Mouse (Mus musculus) bone marrow, adult 2 months (tissue): Measurements from ENCODE around the gene Nhej1. TPM values are rescaled to one million over a fixed set of nuclear protein-coding genes. Genes with fewer than 3 reads are reported as not detected.
A peak's percentile ranks its signal among the peaks of the same experiment; 100 is the strongest.

ENCODE experiments used
- H3K27ac ChIP-seq: fragments of 200-500 bp; 2 replicates; pipeline ENCODE4 v1.5.1; 2012; ENCODE audit warnings: low read depth, mild to moderate bottlenecking, control low read depth, inconsistent platforms, low read length; ENCODE audit not compliant: control insufficient read depth, poor library complexity, insufficient read depth
- H3K4me1 ChIP-seq: fragments of 200-500 bp; 2 replicates; pipeline ENCODE4 v1.6.1; 2011; ENCODE audit warnings: low read length; ENCODE audit not compliant: control insufficient read depth, insufficient read depth
- H3K4me3 ChIP-seq: fragments of 200-500 bp; replicated peaks from 2 replicates; pipeline ENCODE3; 2011; ENCODE audit warnings: mild to moderate bottlenecking, low read depth, low read length, control low read depth; ENCODE audit not compliant: control insufficient read depth
- CTCF ChIP-seq: fragments of 200-500 bp; IDR thresholded peaks from 2 replicates; pipeline ENCODE4 v1.5.1; 2011; ENCODE audit warnings: low read length, control low read depth; ENCODE audit not compliant: control insufficient read depth, insufficient read depth
- POLR2A ChIP-seq: fragments of 200-500 bp; IDR thresholded peaks from 2 replicates; pipeline ENCODE4 v1.6.1; 2011; ENCODE audit warnings: low read depth, mild to moderate bottlenecking, control low read depth, low read length, borderline replicate concordance; ENCODE audit not compliant: control insufficient read depth
- WGBS: fragments of 180-500 bp; shearing (Covaris S2); methylation state at CpG from one replicate; pipeline ENCODE4 v1.1.7; 2018; 5-methylcytosine and 5-hydroxymethylcytosine counted together
- polyA plus RNA-seq: library from polyadenylated mRNA; stranded (reverse); fragments of >200 nt; gene quantifications from 2 replicates; pipeline ENCODE4 v1.2.4, GENCODE M21; 2011; ENCODE audit warnings: low replicate concordance; ENCODE audit not compliant: missing spikeins, insufficient read depth, insufficient read length

The Nhej1 gene
- polyA plus RNA-seq, 1 experiment = 11.6 TPM

DNA sequence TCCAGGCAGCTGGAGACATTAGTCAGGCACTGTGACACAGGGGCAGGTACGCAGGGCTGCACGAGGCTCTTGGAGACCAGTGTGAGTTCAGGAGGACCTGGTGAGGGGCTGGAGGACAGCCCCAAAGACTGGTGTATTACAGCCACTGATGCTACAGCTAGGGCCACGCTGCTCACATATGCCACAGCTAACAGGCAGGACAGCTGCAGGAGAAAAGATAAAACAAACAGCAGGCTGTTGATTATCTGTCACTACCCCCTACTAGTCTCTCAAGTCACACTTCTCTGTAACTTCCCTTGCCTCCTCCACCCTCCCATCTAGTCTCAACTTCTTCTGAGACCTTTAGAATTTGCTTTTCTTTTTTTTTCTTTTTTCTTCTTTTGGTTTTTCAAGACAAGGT lies 11.7 kb upstream of the Nhej1 start:
- 63% methylated on average over 3 of the region's 3 CpGs for WGBS
- Histone ChIP-seq H3K4me1 (no peaks in the 10 kb centered on the region; the same call in 1 of the 2 replicates), H3K27ac (peak overlapping the region; percentile 75), H3K4me3 (no peak overlapping the region)
- no peak for TF ChIP-seq CTCF
- no peak for TF ChIP-seq POLR2A

DNA sequence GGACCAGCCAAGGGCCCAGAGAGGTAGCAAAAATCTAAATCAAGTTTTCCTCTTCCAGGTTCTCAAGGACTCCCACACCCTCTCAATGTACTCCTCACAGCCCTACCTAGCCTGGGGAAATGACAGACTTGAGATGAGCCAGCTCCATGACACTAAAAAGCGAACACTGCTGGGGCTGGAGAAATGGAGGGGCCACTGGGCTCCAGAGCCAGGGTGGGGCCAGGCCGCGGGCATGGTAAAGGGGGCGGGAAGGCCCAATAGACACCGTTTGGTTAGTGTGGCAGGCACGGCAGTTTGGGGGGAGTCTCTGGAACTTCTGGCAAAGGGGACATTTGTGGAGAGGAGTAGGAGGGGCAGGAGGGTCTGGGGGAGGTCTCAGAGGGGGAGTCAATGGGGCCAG lies 11.3 kb upstream of the Nhej1 start:
- 71% methylated on average over 6 of the region's 6 CpGs for WGBS
- no peak for TF ChIP-seq CTCF
- no peak for TF ChIP-seq POLR2A
- peak overlapping the region; percentile 75 for H3K27ac ChIP-seq
- no peaks in the 10 kb centered on the region; the same call in 1 of the 2 replicates for H3K4me1 ChIP-seq
- no peak overlapping the region for H3K4me3 ChIP-seq

DNA sequence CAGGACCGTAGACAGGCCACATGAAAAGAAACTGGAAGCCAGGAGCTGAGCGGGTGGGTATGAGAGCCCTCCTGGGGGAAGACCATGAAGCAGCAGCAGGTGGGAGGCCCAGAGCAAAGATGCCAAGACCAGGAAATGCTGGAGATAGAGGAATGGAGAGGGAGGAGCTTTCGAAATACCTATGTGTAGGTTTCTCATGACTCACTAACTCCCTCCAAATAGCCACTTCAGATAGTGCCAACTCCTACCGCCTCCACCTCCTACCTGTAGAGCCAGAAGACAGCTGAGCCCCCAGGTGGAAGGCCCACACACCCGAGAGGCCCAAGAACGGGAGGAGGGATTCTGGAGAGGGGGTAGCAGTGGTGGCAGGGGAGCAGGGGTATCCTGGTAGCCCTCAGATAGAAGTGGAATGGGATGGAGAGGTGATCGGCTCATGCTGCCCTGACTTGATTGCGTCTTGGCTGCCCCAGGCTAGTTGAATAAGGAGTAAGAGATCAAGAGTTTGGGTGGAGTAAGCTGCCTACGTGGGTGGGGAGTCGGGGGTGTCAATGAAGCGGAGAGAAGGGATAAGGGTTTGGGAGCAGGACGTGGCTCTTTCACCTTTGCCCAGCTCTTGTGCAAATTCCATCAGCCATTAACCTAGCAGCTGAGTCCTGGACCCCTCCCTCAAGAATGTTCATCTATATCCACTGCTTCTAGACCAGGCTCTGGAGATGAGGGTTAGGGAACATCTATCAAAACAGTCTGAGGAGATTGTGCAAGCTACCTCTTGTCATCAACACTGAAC lies 8.6 kb upstream of the Nhej1 start, which contains the start of gene Slc23a3:
TSS of gene Slc23a3 (minus strand) at position 470 of the 787 bp plus-strand sequence.
- Histone ChIP-seq H3K4me1 (no peaks in the 10 kb centered on the region; the same call in 1 of the 2 replicates), H3K27ac (no peak within 1 kb of the TSS)

DNA sequence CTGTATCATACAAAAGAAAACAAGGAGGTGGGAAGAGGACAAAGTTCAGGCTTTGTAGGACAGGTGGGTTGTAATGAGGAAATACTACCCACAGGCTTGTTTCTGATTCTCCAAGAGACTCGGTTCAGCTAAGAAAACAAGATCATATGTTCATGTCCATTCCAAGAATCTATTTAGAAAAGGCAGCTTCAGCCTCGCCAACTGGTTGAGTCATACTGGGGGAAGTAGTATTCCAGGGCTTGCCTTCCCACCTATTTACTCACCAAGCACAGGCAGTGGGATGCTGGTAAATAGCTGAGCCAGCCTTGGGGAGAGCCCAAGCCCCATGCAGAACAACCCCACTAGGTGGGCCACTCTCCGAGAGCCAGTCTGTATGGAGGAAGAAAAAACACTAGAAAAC lies 3.6 kb upstream of the Nhej1 start:
- Histone ChIP-seq H3K4me3 (no peak overlapping the region), H3K27ac (no peak overlapping the region), H3K4me1 (peaks cover 5% of the 10 kb centered on the region; the same call in 1 of the 2 replicates)
- no peak for TF ChIP-seq CTCF
- no peak for TF ChIP-seq POLR2A
- 78% methylated on average over 3 of the region's 3 CpGs for WGBS

More for the DNA sequence above, 8.6 kb upstream of the Nhej1 start, which contains the start of gene Slc23a3:
- no peak within 1 kb of the TSS for H3K4me3 ChIP-seq
- no peak for TF ChIP-seq CTCF
- TF ChIP-seq POLR2A = no peak
- 74% methylated on average over 12 of the region's 12 CpGs for WGBS

DNA sequence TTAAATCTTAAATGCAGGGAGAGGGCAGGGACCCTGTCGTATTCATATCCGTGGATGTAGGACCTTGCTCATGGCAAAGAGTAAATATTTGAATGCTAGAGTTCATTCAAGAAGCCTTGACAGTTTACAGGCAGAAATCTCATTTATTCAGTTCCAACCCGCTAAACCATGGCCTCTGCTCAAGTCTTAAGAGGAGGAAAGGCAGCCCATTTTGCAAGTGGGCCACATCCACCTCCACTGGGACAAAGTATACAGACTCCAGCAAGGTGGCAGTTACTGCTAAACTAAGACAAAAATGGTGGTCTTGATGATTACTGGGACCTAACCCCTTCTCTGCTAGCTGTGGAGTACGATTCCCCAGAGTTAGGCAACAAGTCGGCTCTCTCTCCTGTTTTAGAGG lies 418 bp upstream of the Nhej1 start:
- H3K27ac ChIP-seq = peak overlapping the region; percentile 98
- H3K4me1 ChIP-seq = peaks cover 5% of the 10 kb centered on the region; the same call in 1 of the 2 replicates
- WGBS = 18% methylated on average over 5 of the region's 5 CpGs
- TF ChIP-seq POLR2A = no peak
- no peak for TF ChIP-seq CTCF
- peak overlapping the region; percentile 48 for H3K4me3 ChIP-seq

DNA sequence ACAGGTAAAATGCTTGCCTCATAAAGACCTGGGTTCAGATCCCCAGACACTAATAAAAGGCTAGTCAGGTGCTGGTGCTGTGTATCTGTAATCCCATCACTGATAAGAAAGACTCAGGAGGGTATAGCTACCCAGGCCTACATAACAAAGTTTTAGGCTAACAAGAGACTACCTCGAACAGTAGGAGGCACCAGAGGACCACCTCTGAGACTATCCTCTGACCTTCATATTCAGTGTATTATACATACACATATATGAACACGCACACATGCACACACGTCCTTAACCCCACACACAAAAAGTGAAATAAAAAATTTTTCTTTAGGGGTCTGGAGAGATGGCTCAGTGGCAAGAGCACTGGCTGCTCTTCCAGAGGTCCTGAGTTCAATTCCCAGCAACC lies 2.8 kb downstream of the Nhej1 start:
- peaks cover 5% of the 10 kb centered on the region; the same call in 1 of the 2 replicates for H3K4me1 ChIP-seq
- H3K4me3 ChIP-seq = no peak overlapping the region
- no peak overlapping the region for H3K27ac ChIP-seq
- TF ChIP-seq POLR2A (no peak), CTCF (no peak)
- WGBS = 86% methylated on average over 3 of the region's 3 CpGs

DNA sequence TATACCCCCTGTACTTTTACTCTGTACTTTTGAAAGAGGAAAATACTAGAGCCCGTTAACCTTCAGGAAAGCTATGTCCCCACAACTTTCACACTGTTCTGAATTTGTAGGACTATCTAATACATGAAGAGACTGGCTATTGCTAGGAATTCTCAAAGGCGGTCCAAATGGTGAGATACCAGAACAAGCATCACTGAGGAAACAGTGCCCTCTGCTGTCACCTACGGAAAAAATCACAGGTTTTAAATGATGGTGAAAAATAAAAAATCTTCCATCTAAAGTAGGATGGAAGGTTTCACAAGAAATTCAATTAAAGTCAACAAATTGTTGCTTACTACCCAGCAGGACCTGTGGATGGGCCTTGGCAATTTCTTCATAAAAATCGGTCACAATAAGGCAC lies 72.9 kb downstream of the Nhej1 start:
- Histone ChIP-seq H3K27ac (no peak overlapping the region), H3K4me3 (no peak overlapping the region), H3K4me1 (no peaks in the 10 kb centered on the region)
- TF ChIP-seq POLR2A = no peak
- TF ChIP-seq CTCF = no peak
- 40% methylated on average over 4 of the region's 4 CpGs for WGBS

DNA sequence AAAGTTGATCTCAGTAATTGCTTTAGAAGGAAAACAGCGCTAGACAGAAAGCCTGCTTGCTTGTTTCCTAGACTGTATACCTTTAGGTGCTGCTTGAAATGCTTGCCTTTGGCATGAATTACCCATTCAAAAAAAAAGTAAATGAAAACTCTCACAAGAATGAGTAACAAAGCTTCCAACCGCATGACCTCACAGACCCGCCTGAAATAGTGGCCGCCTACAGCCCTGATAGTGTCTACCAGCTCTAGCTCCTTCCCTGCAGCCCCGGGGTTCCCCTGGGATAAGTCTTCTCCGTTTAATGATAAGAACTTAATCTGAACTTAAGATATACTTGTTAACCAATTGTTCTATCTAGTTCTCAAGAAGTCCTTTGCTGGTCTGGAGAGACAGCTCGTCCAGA lies 73.6 kb downstream of the Nhej1 start:
- no peak overlapping the region for H3K27ac ChIP-seq
- H3K4me1 ChIP-seq = no peaks in the 10 kb centered on the region
- 73% methylated on average over 7 of the region's 7 CpGs for WGBS
- TF ChIP-seq CTCF (no peak), POLR2A (no peak)
- no peak overlapping the region for H3K4me3 ChIP-seq
